Mouse (Mus musculus) lung, adult 10 weeks (tissue): Measurements from ENCODE around the gene Mrm2. TPM values are rescaled to one million over a fixed set of nuclear protein-coding genes. Genes with fewer than 3 reads are reported as not detected.

Experiments used
- polyA plus RNA-seq: library from polyadenylated mRNA; stranded (reverse); fragments of 350-450 nt; fragmentation: Illumina TruSeq; extraction: RNeasy Lipid Tissue Mini Kit (QIAGEN cat#74804); gene quantifications from one replicate; pipeline ENCODE4 v1.2.3, GENCODE M21; 2014; ENCODE audit warnings: low read depth, low replicate concordance; ENCODE audit not compliant: insufficient read depth

Mrm2 gene
- 7.8 TPM for polyA plus RNA-seq

DNA sequence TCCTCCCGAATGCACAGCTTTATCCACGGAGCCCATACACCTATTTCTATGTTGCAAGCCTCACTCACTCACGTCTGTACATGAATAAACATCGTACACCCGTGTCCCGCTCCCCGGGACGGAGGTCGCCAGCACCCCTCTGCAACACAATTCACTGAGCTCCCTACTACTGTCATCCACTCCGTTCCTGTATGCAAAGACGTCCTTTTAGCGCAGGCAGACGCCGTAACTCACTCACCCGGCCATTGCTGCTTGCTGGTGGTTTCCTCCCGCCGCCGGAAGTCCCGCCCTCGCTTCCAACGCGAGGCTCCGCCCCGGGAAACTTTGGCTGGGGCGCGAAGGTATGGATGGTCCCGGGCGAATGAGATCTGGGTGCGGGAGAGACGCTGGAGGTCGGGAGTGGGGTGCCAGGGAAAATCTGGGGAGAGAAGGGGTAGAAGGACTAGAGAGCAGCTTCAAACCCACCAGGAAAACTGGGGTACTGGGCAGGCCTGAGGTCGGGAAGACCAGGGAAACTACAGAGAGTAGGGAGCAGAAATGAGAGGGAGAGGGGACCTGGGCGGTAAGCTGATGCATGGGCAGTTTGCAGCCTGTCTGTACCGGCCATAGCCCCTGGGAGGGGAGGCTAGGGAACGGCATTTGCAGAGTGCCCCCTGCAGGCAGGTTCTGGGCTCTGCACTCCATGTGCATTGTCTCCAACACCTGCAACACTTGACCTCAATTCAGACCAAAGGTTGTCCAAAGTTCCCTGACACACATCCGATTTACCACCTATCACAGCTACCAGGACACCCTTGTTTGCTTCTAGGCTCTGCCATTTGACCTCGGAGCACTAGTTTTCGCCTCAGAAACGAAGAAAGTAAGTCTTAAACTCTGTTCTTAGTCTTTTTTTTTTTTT, at the start of gene Mrm2:
Gene Mrm2, minus strand, starts transcription at position 284 of the 898 bp plus-strand sequence.

DNA sequence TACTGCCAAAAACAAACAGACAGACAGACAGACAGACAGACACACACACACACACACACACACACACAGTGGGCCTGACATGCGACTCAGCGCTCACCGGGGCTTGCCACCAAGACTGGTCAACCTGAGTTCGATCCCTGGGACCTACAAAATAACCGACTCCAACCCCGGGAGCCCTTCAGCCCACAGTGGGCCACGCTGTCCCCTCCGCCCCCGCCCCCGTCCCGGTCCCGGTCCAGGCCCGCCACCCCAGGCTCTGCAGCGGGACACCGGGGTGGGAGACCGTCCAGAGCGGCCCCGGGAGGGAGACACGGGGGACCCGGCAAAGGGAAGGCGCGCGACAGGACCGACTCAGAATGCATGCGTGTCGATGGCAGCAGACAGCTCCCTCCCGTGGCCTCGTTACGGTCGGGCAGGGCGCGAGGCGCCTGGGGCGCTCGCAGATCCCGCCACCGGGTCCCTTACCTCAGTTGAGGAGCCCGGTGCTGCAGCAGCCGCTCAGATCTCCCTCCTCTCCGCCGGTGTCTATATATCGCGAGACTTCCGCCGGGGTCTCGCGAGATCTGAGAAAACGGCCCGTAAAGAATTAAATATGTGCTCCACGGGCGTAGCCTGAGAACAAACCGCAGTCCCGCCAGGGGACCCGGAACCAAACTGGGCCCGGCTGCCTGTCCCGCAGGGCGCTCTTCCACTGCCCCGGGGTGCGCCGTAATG, 10.5 kb downstream of the Mrm2 start, which contains the start of the genes Mad1l1 and Nudt1:
Gene Mad1l1, minus strand, starts transcription at position 511 of the 714 bp plus-strand sequence.
Gene Nudt1, plus strand, starts transcription at position 615 of the 714 bp plus-strand sequence.

Other genes starting within 250 kb of the Mrm2 start
- 6.7 TPM for gene Mad1l1, start 10.3 kb downstream of the Mrm2 start, polyA plus RNA-seq
- 19.1 TPM for gene Nudt1, start 10.2 kb downstream of the Mrm2 start, polyA plus RNA-seq
- gene Snx8, start 57.4 kb upstream of the Mrm2 start, polyA plus RNA-seq = 18.7 TPM
- 95.9 TPM for gene Eif3b, start 87.4 kb upstream of the Mrm2 start, polyA plus RNA-seq
- gene Gm4869, start 113.7 kb upstream of the Mrm2 start, polyA plus RNA-seq = not detected
- 21.9 TPM for gene Chst12, start 173.7 kb upstream of the Mrm2 start, polyA plus RNA-seq
- not detected for gene Grifin, start 233.2 kb upstream of the Mrm2 start, polyA plus RNA-seq